Mouse (Mus musculus) intestine, embryonic 16.5 days (tissue): ENCODE results near the gene Ric8a. TPM values are rescaled to one million over a fixed set of nuclear protein-coding genes. Genes with fewer than 3 reads are reported as not detected.

Experiments
- ATAC-seq: fragments of 200-750 bp; cut with Nextera tagmentation; 2 replicates; pipeline ENCODE4 v1.8.0; 2017; ENCODE audit warnings: moderate TSS enrichment, moderate library complexity
- H3K27ac ChIP-seq: fragments of 300-500 bp; sonication (generic); 2 replicates; pipeline ENCODE4 v1.5.1; 2014; ENCODE audit warnings: mild to moderate bottlenecking, low read length
- H3K27me3 ChIP-seq: fragments of 300-500 bp; sonication (generic); replicated peaks from 2 replicates; pipeline ENCODE4 v1.6.1; 2014; ENCODE audit warnings: low read length, control low read depth, mixed read lengths; ENCODE audit not compliant: control insufficient read depth, insufficient read depth
- H3K36me3 ChIP-seq: fragments of 300-500 bp; sonication (generic); 2 replicates; pipeline ENCODE4 v1.6.1; 2014; ENCODE audit warnings: low read length, control low read depth; ENCODE audit not compliant: control insufficient read depth, insufficient read depth
- H3K4me1 ChIP-seq: fragments of 300-500 bp; sonication (generic); 2 replicates; pipeline ENCODE4 v1.6.1; 2014; ENCODE audit warnings: low read length, control low read depth, mixed read lengths; ENCODE audit not compliant: control insufficient read depth, insufficient read depth
- H3K4me2 ChIP-seq: fragments of 300-500 bp; sonication (generic); 2 replicates; pipeline ENCODE4 v1.6.1; 2014; ENCODE audit warnings: low read depth, low read length, control low read depth
- H3K4me3 ChIP-seq: fragments of 300-500 bp; sonication (generic); 2 replicates; pipeline ENCODE4 v1.5.1; 2014; ENCODE audit warnings: mild to moderate bottlenecking, low read length
- H3K9ac ChIP-seq: fragments of 300-500 bp; sonication (generic); 2 replicates; pipeline ENCODE4 v1.6.1; 2014; ENCODE audit warnings: low read depth, low read length
- H3K9me3 ChIP-seq: fragments of 300-500 bp; sonication (generic); 2 replicates; pipeline ENCODE4 v1.6.1; 2016; ENCODE audit warnings: low read length, control low read depth; ENCODE audit not compliant: control insufficient read depth
- WGBS: fragments of 180-500 bp; shearing (Covaris S2); extraction: QIAGEN DNeasy Blood & Tissue Kit; methylation state at CpG from one replicate; pipeline ENCODE4 v1.1.7; 2014; 5-methylcytosine and 5-hydroxymethylcytosine counted together
- polyA plus RNA-seq: library from polyadenylated mRNA; unstranded; fragments of >200 nt; fragmentation: Nextera tagmentation; extraction: Ambion mirVana; gene quantifications from 2 replicates; pipeline ENCODE4 v1.2.1, GENCODE M21; 2015

The Ric8a gene
- 68.3 and 70.1 TPM in 2 replicates for polyA plus RNA-seq

GRCm38 (mm10) chr7:140856785-140857549 lies at the start of gene Ric8a:
TSS of gene Ric8a (plus strand) at chr7:140856957.
- Histone ChIP-seq H3K9me3 (no peaks in the 10 kb centered on the region), H3K27ac (peak within 1 kb of the TSS; percentile 85), H3K9ac (peak within 1 kb of the TSS; percentile 90), H3K4me3 (peak within 1 kb of the TSS; percentile 87), H3K27me3 (no peaks in the 10 kb centered on the region), H3K4me2 (peak within 1 kb of the TSS; percentile 91), H3K36me3 (peaks cover 11% of the 10 kb centered on the region), H3K4me1 (peaks cover 19% of the 10 kb centered on the region)
- WGBS, result 0% methylated on average over 50 of the region's 50 CpGs
- ATAC-seq, result peak; percentile 90

GRCm38 (mm10) chr7:140810496-140810895 lies 46.3 kb upstream of the Ric8a start:
- WGBS, result 92% methylated on average over 6 of the region's 6 CpGs
- H3K4me2 ChIP-seq, result no peak overlapping the region
- no peaks in the 10 kb centered on the region for H3K27me3 ChIP-seq
- no peak for ATAC-seq
- H3K27ac ChIP-seq, result no peak overlapping the region
- no peak overlapping the region for H3K9ac ChIP-seq
- H3K4me1 ChIP-seq, result no peaks in the 10 kb centered on the region
- no peaks in the 10 kb centered on the region for H3K9me3 ChIP-seq
- H3K36me3 ChIP-seq, result no peaks in the 10 kb centered on the region
- no peak overlapping the region for H3K4me3 ChIP-seq

DNA sequence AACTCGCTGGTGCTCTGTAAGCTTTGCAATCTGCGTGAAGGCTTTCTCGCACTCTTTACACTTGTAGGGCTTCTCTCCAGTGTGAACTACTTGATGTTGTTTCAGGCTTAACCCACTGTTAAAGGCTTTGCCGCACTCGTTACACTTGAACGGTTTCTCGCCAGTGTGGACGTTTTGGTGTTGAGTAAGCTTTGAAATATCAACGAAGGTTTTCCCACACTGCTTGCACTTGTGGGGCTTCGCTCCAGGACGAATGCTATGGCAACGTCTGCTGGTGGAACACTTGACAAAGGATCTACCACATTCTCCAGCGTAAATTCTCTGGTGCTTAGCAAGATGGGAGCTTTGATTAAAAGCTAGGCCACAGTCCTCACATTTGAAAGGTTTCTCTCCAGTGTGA lies 45.0 kb upstream of the Ric8a start:
- Histone ChIP-seq H3K9ac (no peak overlapping the region), H3K9me3 (no peaks in the 10 kb centered on the region), H3K27ac (no peak overlapping the region), H3K4me1 (no peaks in the 10 kb centered on the region), H3K36me3 (no peaks in the 10 kb centered on the region), H3K4me3 (no peak overlapping the region), H3K4me2 (no peak overlapping the region), H3K27me3 (no peaks in the 10 kb centered on the region)
- no peak for ATAC-seq
- 89% methylated on average over 13 of the region's 13 CpGs for WGBS

GRCm38 (mm10) chr7:140812850-140813249 lies 43.9 kb upstream of the Ric8a start:
- no peaks in the 10 kb centered on the region for H3K9me3 ChIP-seq
- H3K27me3 ChIP-seq, result no peaks in the 10 kb centered on the region
- no peaks in the 10 kb centered on the region for H3K4me1 ChIP-seq
- no peak overlapping the region for H3K4me3 ChIP-seq
- no peak overlapping the region for H3K9ac ChIP-seq
- H3K4me2 ChIP-seq, result no peak overlapping the region
- H3K36me3 ChIP-seq, result no peaks in the 10 kb centered on the region
- no peak overlapping the region for H3K27ac ChIP-seq
- ATAC-seq, result no peak
- WGBS, result 88% methylated on average over 12 of the region's 12 CpGs

- Histone ChIP-seq H3K27ac (no peak overlapping the region), H3K36me3 (no peaks in the 10 kb centered on the region), H3K9ac (no peak overlapping the region), H3K4me1 (peaks cover 9% of the 10 kb centered on the region), H3K4me2 (no peak overlapping the region), H3K27me3 (no peaks in the 10 kb centered on the region), H3K4me3 (no peak overlapping the region), H3K9me3 (no peaks in the 10 kb centered on the region)
- WGBS, result 55% methylated on average over 4 of the region's 4 CpGs
- no peak for ATAC-seq
Observed at GRCm38 (mm10) chr7:140820173-140820572, 36.6 kb upstream of the Ric8a start.

GRCm38 (mm10) chr7:140821305-140821652 lies 35.5 kb upstream of the Ric8a start:
- Histone ChIP-seq H3K27ac (no peak overlapping the region), H3K4me2 (peak overlapping the region; percentile 66), H3K4me3 (peak overlapping the region; percentile 47), H3K9ac (no peak overlapping the region), H3K36me3 (no peaks in the 10 kb centered on the region), H3K4me1 (peaks cover 9% of the 10 kb centered on the region), H3K9me3 (no peaks in the 10 kb centered on the region), H3K27me3 (no peaks in the 10 kb centered on the region)
- WGBS, result 52% methylated on average over 5 of the region's 5 CpGs
- no peak for ATAC-seq

- no peaks in the 10 kb centered on the region for H3K36me3 ChIP-seq
- H3K4me3 ChIP-seq, result peak within 1 kb of the TSS; percentile 47
- ATAC-seq, result peak; percentile 72
- no peaks in the 10 kb centered on the region for H3K27me3 ChIP-seq
- H3K9me3 ChIP-seq, result no peaks in the 10 kb centered on the region
- H3K27ac ChIP-seq, result no peak within 1 kb of the TSS
- H3K9ac ChIP-seq, result peak within 1 kb of the TSS; percentile 53
- 2% methylated on average over 21 of the region's 21 CpGs for WGBS
- peak within 1 kb of the TSS; percentile 66 for H3K4me2 ChIP-seq
- peaks cover 9% of the 10 kb centered on the region for H3K4me1 ChIP-seq
Observed at GRCm38 (mm10) chr7:140821653-140822329, 35.0 kb upstream of the Ric8a start, which contains the start of gene Zfp941. TSS of gene Zfp941 (minus strand) at chr7:140822178.

DNA sequence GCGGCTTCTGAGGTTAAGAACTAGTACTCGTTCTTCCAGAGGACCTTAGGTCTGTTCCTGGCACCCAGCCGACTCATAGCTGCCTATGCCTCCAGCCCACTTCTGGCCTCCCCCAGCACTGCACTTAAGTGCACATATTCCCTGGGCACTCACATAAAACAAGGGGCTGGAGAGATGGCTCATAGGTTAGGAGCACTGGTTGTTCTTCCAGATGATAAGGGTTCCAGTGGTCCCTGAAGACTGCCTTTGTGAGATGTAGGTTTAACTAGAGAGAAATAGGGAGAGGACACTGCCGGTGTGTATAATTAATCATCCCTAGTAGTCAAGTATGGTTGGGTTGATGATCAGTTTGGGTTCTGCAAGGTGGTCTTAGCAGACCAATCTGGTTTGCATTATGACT lies 34.0 kb upstream of the Ric8a start:
- no peaks in the 10 kb centered on the region for H3K9me3 ChIP-seq
- no peak overlapping the region for H3K9ac ChIP-seq
- no peaks in the 10 kb centered on the region for H3K27me3 ChIP-seq
- no peak overlapping the region for H3K4me2 ChIP-seq
- H3K4me3 ChIP-seq, result no peak overlapping the region
- H3K36me3 ChIP-seq, result no peaks in the 10 kb centered on the region
- peaks cover 9% of the 10 kb centered on the region for H3K4me1 ChIP-seq
- no peak for ATAC-seq
- no peak overlapping the region for H3K27ac ChIP-seq
- 91% methylated on average over 4 of the region's 4 CpGs for WGBS

DNA sequence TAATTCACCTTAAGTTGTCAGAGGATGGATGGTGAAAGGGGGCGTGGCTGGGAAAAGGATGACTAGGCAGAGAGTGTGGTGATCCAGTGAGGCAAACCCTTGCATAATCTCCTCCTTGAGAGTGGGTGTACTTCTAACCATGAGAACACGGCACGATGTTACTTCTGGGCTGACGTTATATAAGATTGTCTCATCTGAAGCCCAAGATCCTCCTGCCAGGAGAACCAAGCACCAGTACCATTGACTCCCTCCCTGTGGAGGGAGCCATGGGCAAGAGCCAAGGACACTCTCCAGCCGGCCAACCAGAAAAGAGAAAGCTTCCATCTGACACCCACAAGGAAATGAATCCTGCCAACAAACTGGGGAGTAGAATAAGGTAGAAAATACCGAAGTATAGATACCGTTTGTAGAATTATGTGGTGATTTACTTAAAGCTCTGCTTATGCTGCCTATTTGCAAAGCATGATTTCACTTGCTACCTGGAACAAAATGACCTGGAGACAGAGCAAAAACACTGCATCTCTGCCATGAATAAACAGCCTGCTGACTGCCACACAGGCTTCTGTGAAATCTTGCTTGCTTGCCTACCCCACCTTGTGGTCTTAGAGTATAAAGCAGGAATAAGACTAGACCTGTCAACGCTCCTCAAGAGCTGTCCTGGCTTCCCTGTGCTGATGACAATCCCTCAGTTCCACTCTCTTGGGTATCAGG lies 28.4 kb upstream of the Ric8a start:
- Histone ChIP-seq H3K9ac (no peak overlapping the region), H3K4me2 (0 out of 2 replicates have a peak overlapping the region, but pooled peaks have one; percentile 37)

More for the DNA sequence above, 28.4 kb upstream of the Ric8a start:
- Histone ChIP-seq H3K9me3 (no peaks in the 10 kb centered on the region), H3K4me3 (peak overlapping the region; percentile 21; the same call in 1 of the 2 replicates), H3K27me3 (no peaks in the 10 kb centered on the region), H3K27ac (0 out of 2 replicates have a peak overlapping the region, but pooled peaks have one; percentile 42), H3K4me1 (no peaks in the 10 kb centered on the region), H3K36me3 (no peaks in the 10 kb centered on the region)
- peak; percentile 90 for ATAC-seq
- WGBS, result 26% methylated on average over 8 of the region's 8 CpGs
